Mouse (Mus musculus) skeletal muscle tissue, postnatal 0 days (tissue): ENCODE data around the gene Tcp10b. TPM values are rescaled to one million over a fixed set of nuclear protein-coding genes. Genes with fewer than 3 reads are reported as not detected.

ENCODE experiments used
- polyA plus RNA-seq: library from polyadenylated mRNA; unstranded; fragments of >200 nt; fragmentation: Nextera tagmentation; extraction: Ambion mirVana; gene quantifications from 2 replicates; pipeline ENCODE4 v1.2.1, GENCODE M21; 2015

The Tcp10b gene
- polyA plus RNA-seq: 0.07 and 0.09 TPM in 2 replicates

GRCm38 (mm10) chr17:13060804-13061203, at the start of gene Tcp10b:
TSS of gene Tcp10b (plus strand) at chr17:13061104.

GRCm38 (mm10) chr17:13052124-13052813, 8.6 kb upstream of the Tcp10b start, which contains the start of gene Gpr31b:
TSS of gene Gpr31b (minus strand) at chr17:13052296.

DNA sequence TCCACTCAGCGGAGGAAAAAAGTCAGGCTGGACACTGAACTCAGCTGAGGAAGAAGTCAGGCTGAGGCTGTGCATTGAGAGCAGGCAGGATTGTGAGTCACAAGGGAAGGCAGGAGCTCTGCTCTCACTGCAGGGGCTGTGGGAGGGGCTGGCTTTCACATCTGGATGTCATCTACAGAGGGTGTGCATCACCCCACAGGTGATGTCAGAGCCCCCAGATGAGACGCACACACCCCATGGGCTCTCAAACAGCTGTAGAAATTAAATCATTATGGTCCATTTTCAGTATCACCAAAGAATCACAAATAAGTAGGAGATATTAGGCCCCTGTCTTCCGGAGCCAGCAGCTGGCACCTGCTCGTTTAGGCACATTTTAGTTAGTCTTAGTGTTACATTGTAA, 70.8 kb downstream of the Tcp10b start, which contains the start of gene Unc93a:
TSS of gene Unc93a (minus strand) at position 101 of the 400 bp plus-strand sequence.

Other genes with a start within 250 kb of the Tcp10b start
- 0.62 and 0.89 TPM in 2 replicates for gene Mas1, start 193.0 kb upstream of the Tcp10b start, polyA plus RNA-seq
- gene Mrgprh, start 185.1 kb upstream of the Tcp10b start, polyA plus RNA-seq: 0.94 and 1.3 TPM in 2 replicates
- 0.24 and 0.65 TPM in 2 replicates for gene Pnldc1, start 150.9 kb upstream of the Tcp10b start, polyA plus RNA-seq
- 256 and 272 TPM in 2 replicates for gene Tcp1, start 145.4 kb upstream of the Tcp10b start, polyA plus RNA-seq
- 169 and 177 TPM in 2 replicates for gene Mrpl18, start 144.8 kb upstream of the Tcp10b start, polyA plus RNA-seq
- gene Acat3, start 120.5 kb upstream of the Tcp10b start, polyA plus RNA-seq: 0.24 and 1.1 TPM in 2 replicates
- gene Acat2, start 100.4 kb upstream of the Tcp10b start, polyA plus RNA-seq: 12.1 and 27.7 TPM in 2 replicates
- 67.0 and 70.1 TPM in 2 replicates for gene Wtap, start 66.9 kb upstream of the Tcp10b start, polyA plus RNA-seq
- gene Sod2, start 54.3 kb upstream of the Tcp10b start, polyA plus RNA-seq: 390 and 446 TPM in 2 replicates
- not detected in 2 replicates for gene Gpr31b, start 8.8 kb upstream of the Tcp10b start, polyA plus RNA-seq
- 0.13 TPM in 1 of 2 replicates, not detected in the other for gene Unc93a, start 70.7 kb downstream of the Tcp10b start, polyA plus RNA-seq
- gene Smok2a, start 160.1 kb downstream of the Tcp10b start, polyA plus RNA-seq: not detected in 2 replicates
- not detected in 2 replicates for gene Smok2b, start 169.2 kb downstream of the Tcp10b start, polyA plus RNA-seq